Mouse (Mus musculus) hindbrain, postnatal 0 days (tissue): Measurements from ENCODE around the gene Ttll8. TPM values are rescaled to one million over a fixed set of nuclear protein-coding genes. Genes with fewer than 3 reads are reported as not detected.

ENCODE experiments used
- ATAC-seq: fragments of 200-750 bp; cut with Nextera tagmentation; 2 replicates; pipeline ENCODE4 v1.8.0; 2017; ENCODE audit warnings: mild to moderate bottlenecking, moderate TSS enrichment, moderate library complexity
- DNase-seq: peaks from one replicate; pipeline ENCODE4 v3.0.0-alpha.2; 2015; ENCODE audit warnings: low spot score
- H3K27ac ChIP-seq: fragments of 300-500 bp; sonication (generic); 2 replicates; pipeline ENCODE4 v1.5.1; 2014; ENCODE audit warnings: mild to moderate bottlenecking
- H3K27me3 ChIP-seq: fragments of 300-500 bp; sonication (generic); 2 replicates; pipeline ENCODE4 v1.6.1; 2014; ENCODE audit warnings: low read length, mixed read lengths; ENCODE audit not compliant: insufficient read depth
- H3K36me3 ChIP-seq: fragments of 300-500 bp; sonication (generic); 2 replicates; pipeline ENCODE4 v1.6.1; 2014; ENCODE audit warnings: low read length, mixed read lengths; ENCODE audit not compliant: insufficient read depth
- H3K4me1 ChIP-seq: fragments of 300-500 bp; sonication (generic); 2 replicates; pipeline ENCODE4 v1.6.1; 2014; ENCODE audit warnings: antibody characterized with exemption, low read length, mixed read lengths; ENCODE audit not compliant: insufficient read depth
- H3K4me2 ChIP-seq: fragments of 300-500 bp; sonication (generic); 2 replicates; pipeline ENCODE4 v1.6.1; 2014; ENCODE audit warnings: low read depth, mild to moderate bottlenecking, low read length, moderate library complexity, mixed read lengths
- H3K4me3 ChIP-seq: fragments of 300-500 bp; sonication (generic); 2 replicates; pipeline ENCODE4 v1.5.1; 2014; ENCODE audit warnings: low read length
- H3K9ac ChIP-seq: fragments of 300-500 bp; sonication (generic); replicated peaks from 2 replicates; pipeline ENCODE4 v1.6.1; 2014; ENCODE audit warnings: mild to moderate bottlenecking, low read length, moderate library complexity, mixed read lengths
- H3K9me3 ChIP-seq: fragments of 300-500 bp; sonication (generic); 2 replicates; pipeline ENCODE4 v1.6.1; 2016; ENCODE audit warnings: low read length, mixed read lengths
- CTCF ChIP-seq: IDR thresholded peaks from 2 replicates; pipeline ENCODE4 v1.5.1; 2016; ENCODE audit warnings: antibody characterized with exemption, control low read depth, low read depth
- WGBS: fragments of 180-500 bp; shearing (Covaris S2); extraction: QIAGEN DNeasy Blood & Tissue Kit; methylation state at CpG from one replicate; pipeline ENCODE4 v1.1.7; 2014; 5-methylcytosine and 5-hydroxymethylcytosine counted together
- polyA plus RNA-seq: library from polyadenylated mRNA; unstranded; fragments of >200 nt; fragmentation: Nextera tagmentation; extraction: Ambion mirVana; gene quantifications from 2 replicates; pipeline ENCODE4 v1.2.1, GENCODE M21; 2015
- total RNA-seq: library from RNA; depleted of rRNA; stranded (reverse); fragments of >200 nt; gene quantifications from 2 replicates; pipeline ENCODE4 v1.2.3, GENCODE M21; 2014

Gene Ttll8
- total and polyA plus RNA-seq, 2 experiments from 2014 or later = 0.14 to 0.16 TPM

GRCm38 (mm10) chr15:88861772-88862622, 92.2 kb downstream of the Ttll8 start, which contains the start of gene Pim3:
Gene Pim3 (plus strand): TSS chr15:88862186.
- no peaks in the 10 kb centered on the region for H3K9me3 ChIP-seq
- H3K27ac ChIP-seq = peak within 1 kb of the TSS; percentile 97
- peaks cover 22% of the 10 kb centered on the region for H3K4me1 ChIP-seq
- H3K4me2 ChIP-seq = peak within 1 kb of the TSS; percentile 76
- no peak for TF ChIP-seq CTCF
- peak; percentile 100 for DNase-seq
- under 1% methylated on average over 107 of the region's 107 CpGs for WGBS
- peak within 1 kb of the TSS; percentile 82 for H3K4me3 ChIP-seq
- H3K36me3 ChIP-seq = peaks cover 24% of the 10 kb centered on the region
- no peaks in the 10 kb centered on the region for H3K27me3 ChIP-seq
- peak; percentile 89 for ATAC-seq
- H3K9ac ChIP-seq = peak within 1 kb of the TSS; percentile 81

DNA sequence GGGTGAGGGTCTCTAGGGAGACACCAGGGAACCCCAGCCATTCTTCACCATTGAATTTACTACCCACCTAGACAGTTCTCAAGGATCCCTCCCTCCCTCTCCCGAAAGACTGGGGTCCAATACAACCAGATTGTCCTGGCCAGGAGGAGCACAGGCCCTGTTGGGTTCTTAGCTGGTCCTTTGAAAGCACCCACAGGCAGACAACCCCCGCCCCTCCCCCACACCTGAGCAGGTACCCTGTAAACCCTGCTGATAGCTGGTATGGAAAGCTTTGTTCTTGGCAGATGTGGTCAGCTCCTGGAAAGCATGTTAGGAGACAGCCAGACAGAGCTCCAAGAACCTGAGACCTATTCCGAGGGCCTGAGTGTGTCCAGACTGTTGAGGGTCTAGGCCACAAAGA, 93.4 kb downstream of the Ttll8 start:
- H3K4me1 ChIP-seq = peaks cover 22% of the 10 kb centered on the region
- H3K27ac ChIP-seq = no peak overlapping the region
- WGBS = 94% methylated on average over 3 of the region's 3 CpGs
- no peak overlapping the region for H3K9ac ChIP-seq
- ATAC-seq (no peak), DNase-seq (no peak)
- H3K36me3 ChIP-seq = peaks cover 14% of the 10 kb centered on the region
- no peak overlapping the region for H3K4me3 ChIP-seq
- no peaks in the 10 kb centered on the region for H3K9me3 ChIP-seq
- H3K27me3 ChIP-seq = no peaks in the 10 kb centered on the region
- no peak for TF ChIP-seq CTCF
- no peak overlapping the region for H3K4me2 ChIP-seq

DNA sequence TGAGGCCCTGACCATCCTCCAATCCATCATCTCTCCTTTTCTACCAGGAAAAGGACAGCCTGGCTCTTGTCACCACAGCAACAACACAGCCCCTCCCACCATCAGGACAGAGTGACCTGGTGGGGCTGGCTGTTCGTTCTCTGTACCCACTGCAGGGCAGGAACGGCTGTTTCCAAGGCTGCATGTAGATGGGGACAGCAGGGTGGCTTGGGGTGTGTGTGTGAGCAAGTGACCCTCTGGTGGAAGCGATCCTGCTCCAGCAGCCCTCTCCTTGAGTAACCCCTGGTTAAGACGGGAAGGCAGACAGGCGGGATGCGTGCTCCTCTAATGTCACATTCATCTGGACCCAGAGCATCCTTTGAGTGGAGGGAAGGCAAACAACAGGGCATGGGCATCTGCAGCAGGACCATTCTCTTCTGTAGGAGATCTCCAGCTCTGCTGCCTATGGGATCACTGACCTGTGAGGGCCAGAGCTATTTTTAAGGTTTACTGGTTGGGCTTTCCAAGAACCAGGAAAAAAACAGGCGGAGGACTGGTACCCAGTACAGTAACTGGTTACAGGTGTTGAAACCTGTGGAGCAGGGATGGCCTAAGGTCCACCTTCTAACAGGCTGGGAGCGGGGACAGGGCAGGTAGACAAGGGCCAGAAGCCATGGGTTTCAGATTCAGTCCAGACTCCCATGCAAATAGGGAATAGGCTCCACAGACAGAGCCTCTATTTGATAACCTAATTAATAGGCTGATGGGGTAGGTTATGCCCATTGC, 94.8 kb downstream of the Ttll8 start:
- H3K9me3 ChIP-seq = no peaks in the 10 kb centered on the region
- H3K27ac ChIP-seq = no peak overlapping the region
- no peak overlapping the region for H3K9ac ChIP-seq
- no peak overlapping the region for H3K4me2 ChIP-seq
- H3K4me1 ChIP-seq = peaks cover 14% of the 10 kb centered on the region
- ATAC-seq (no peak), DNase-seq (no peak)
- H3K36me3 ChIP-seq = peaks cover under 1% of the 10 kb centered on the region; the same call in 1 of the 2 replicates
- no peaks in the 10 kb centered on the region for H3K27me3 ChIP-seq
- no peak for TF ChIP-seq CTCF
- WGBS = 74% methylated on average over 8 of the region's 8 CpGs
- H3K4me3 ChIP-seq = no peak overlapping the region

DNA sequence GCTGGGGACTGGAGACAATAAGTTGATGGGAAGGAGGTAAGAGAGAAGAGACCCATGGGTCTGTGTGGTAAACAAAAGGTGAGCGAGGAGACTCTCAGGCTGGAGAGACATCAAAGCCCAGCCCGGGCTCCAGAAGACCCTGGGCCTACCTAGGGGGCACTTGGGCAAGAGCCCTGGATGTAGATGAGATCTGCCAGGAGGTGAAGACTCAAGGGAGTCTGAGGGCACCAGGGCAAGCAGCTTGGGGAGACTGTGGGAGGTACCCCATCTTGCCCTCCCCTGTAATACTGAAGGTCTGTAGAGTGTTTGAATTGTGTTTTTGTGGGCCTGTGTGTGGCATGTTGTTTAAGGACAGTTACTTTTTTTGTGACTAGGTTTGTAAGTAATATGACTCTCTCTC, 95.5 kb downstream of the Ttll8 start:
- no peak for TF ChIP-seq CTCF
- no peak for ATAC-seq
- no peaks in the 10 kb centered on the region for H3K9me3 ChIP-seq

GRCm38 (mm10) chr15:88858141-88858541, 96.1 kb downstream of the Ttll8 start:
- Histone ChIP-seq H3K4me2 (no peak overlapping the region), H3K9ac (no peak overlapping the region), H3K4me1 (peaks cover 10% of the 10 kb centered on the region), H3K36me3 (no peaks in the 10 kb centered on the region), H3K9me3 (no peaks in the 10 kb centered on the region), H3K4me3 (no peak overlapping the region), H3K27ac (peak overlapping the region; percentile 32; the same call in 1 of the 2 replicates), H3K27me3 (no peaks in the 10 kb centered on the region)
- no peak for ATAC-seq
- no peak for TF ChIP-seq CTCF
- DNase-seq = peak; percentile 23
- WGBS = 64% methylated on average over 3 of the region's 3 CpGs

More for the DNA sequence above, 95.5 kb downstream of the Ttll8 start:
- WGBS = 72% methylated on average over 2 of the region's 2 CpGs
- H3K27ac ChIP-seq = peak overlapping the region; percentile 32; the same call in 1 of the 2 replicates
- peaks cover 10% of the 10 kb centered on the region for H3K4me1 ChIP-seq
- no peak for DNase-seq
- H3K9ac ChIP-seq = no peak overlapping the region
- no peaks in the 10 kb centered on the region for H3K27me3 ChIP-seq
- H3K36me3 ChIP-seq = no peaks in the 10 kb centered on the region
- H3K4me3 ChIP-seq = no peak overlapping the region
- no peak overlapping the region for H3K4me2 ChIP-seq

DNA sequence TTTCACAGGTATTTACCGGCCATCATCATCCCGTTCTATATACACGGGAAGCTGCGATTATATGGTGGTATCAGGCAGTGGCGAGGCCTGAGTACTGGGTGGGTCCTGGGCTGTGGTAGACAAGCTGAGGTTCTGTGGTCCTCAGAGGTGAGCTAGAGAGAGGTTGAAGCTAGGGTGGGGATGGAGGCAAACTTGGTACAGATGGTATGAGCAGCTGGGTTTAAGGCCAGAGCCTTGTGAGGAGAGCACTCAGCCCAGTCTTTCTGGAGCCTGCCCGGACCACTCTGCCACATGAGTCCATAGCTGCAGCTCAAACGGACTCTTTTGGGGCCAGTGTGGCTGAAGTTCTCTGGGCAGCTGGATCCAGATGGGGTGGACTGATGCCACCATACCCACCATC, 96.9 kb downstream of the Ttll8 start:
- DNase-seq (no peak), ATAC-seq (no peak)
- H3K9me3 ChIP-seq = no peaks in the 10 kb centered on the region
- no peak overlapping the region for H3K9ac ChIP-seq
- H3K27ac ChIP-seq = 0 out of 2 replicates have a peak overlapping the region, but pooled peaks have one; percentile 32
- no peaks in the 10 kb centered on the region for H3K36me3 ChIP-seq
- no peak overlapping the region for H3K4me3 ChIP-seq
- no peak overlapping the region for H3K4me2 ChIP-seq
- TF ChIP-seq CTCF = no peak
- H3K4me1 ChIP-seq = peaks cover 10% of the 10 kb centered on the region
- WGBS = 95% methylated on average over 7 of the region's 7 CpGs
- H3K27me3 ChIP-seq = no peaks in the 10 kb centered on the region
